Mouse (Mus musculus): ENCODE results near the gene Mms22l. TPM values are rescaled to one million over a fixed set of nuclear protein-coding genes. Genes with fewer than 3 reads are reported as not detected.

Gene Mms22l
- polyA plus RNA-seq (2015; fragmentation: Nextera tagmentation; extraction: Ambion mirVana) = 6.9 and 9.5 TPM in 2 replicates

DNA sequence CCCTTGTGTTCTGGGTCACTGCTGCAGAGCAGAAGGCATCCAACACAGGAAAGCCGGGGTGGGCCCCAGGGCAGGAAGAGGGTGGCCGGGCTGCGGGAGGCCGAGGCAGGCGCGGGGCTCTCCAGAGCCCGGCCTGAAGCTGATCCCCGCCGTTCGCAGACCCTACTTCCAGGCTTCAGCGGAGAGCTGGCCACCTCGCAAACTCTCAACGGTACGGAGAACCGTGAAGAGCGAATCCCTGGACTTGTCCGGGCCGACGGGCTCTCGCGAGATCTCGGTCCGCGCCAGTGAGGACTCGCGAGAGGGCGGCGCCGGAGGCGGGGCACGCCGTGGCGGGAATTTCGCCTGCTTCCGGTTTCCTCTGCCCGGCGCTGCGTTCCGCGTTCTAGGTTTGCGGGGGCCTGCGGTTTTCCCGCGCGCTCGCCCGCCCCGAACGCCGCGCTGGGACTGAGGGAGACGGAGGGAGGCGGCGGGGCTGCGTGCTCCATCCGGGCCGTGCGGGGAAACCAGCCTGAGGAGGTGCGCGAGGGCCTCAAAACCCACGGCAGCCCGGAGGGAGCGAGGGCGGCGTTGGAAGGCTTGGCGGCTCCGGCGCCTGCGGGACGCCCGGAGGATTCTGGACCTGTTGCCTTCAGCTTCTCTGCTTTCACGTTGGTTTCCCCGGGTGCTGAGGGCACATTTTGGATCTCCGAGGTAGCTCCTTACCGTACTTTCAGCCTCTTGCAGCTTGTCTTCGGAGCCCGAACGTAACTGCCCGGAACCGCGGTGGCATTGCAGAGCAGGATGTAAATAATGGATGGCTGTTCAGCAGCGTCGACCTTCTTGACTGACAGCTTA lies at the start of gene Mms22l:
Mms22l (plus strand) TSS at position 336 of the 837 bp plus-strand sequence.

Data from urinary bladder, postnatal 0 days (tissue).